Comparison of ENCODE assay signal across 9 mouse cellular contexts in the genomic region with DNA sequence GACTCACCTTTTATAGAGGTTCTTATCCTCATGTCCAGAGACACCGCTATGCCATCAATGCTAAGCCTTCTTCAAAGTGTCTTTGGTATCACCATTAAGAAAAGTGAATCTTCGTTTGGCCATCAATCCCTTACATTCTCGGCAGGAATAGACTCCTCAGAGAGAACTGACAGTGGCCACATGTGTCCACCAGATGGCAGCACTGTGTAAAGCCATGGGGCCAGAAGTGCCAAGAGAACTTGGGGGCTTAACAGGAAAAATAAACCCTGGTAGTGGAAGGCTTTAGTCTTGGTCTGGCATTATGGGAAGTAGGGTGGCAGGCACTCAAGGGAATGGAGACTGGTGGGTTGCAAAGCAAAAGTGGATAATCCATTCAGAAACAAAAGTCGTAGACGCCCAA. TPM values are rescaled to one million over a fixed set of nuclear protein-coding genes. Genes with fewer than 3 reads are reported as not detected.
DNase-seq lines count a peak whose midpoint lies in the region; ATAC-seq and TF ChIP-seq lines count a peak whose summit lies in the region.
"Had no signal": no experiment of that assay in that cellular context is flagged by ENCODE, and none has a peak within 500 bp of the region (broad histone marks: within the 10 kb centered on the region; RNA-seq: fewer than 3 reads in every experiment).

No protein-coding gene starts in this region.

- WGBS in limb, embryonic 14.5 days: 52% methylated on average over 5 of the region's 5 CpGs

- no peak overlapping the region for H3K4me3 ChIP-seq in limb, embryonic 14.5 days (replicated peaks; ENCODE audit: low read length)
- H3K4me3 ChIP-seq: heart, embryonic 15.5 days had no signal

- TF ChIP-seq POLR2A in limb, embryonic 14.5 days (IDR thresholded peaks at IDR 0.05; ENCODE audit: borderline replicate concordance, extremely low read depth, insufficient read depth, insufficient read length): no peak

- peaks cover 21% of the 10 kb centered on the region for H3K27me3 ChIP-seq in limb, embryonic 14.5 days (ENCODE audit: control insufficient read depth, insufficient read depth, low read length)

- DNase-seq in ovary, postnatal 10 days (ENCODE audit: low spot score): peak; percentile 40
- no peak for DNase-seq in ovary, adult 18-20 months (ENCODE audit: low spot score)
- peak; percentile 79 for DNase-seq in adrenal gland, postnatal 14 days
- peak; percentile 63 for DNase-seq in embryo, embryonic 9.5 days (ENCODE audit: extremely low spot score)
- peak; percentile 35 for DNase-seq in hindlimb bud, embryonic 11.5 days (ENCODE audit: extremely low spot score, low read depth, low spot score)
- DNase-seq in limb, embryonic 14.5 days (ENCODE audit: low spot score): peak; percentile 69
- DNase-seq in right cerebral cortex, adult 2 months (ENCODE audit: low spot score in 2 of 2): peak; percentile 81 to 88

- no peak for ATAC-seq in limb, embryonic 14.5 days (ENCODE audit: low FRiP score, low read depth)
- no peak for ATAC-seq in monocyte, adult 5-6 weeks (replicated peaks; ENCODE audit: insufficient number of reproducible peaks, low FRiP score, low TSS enrichment, poor library complexity, severe bottlenecking)

- H3K36me3 ChIP-seq in limb, embryonic 14.5 days (ENCODE audit: control insufficient read depth, insufficient read depth, low read length): no peaks in the 10 kb centered on the region
- H3K36me3 ChIP-seq: heart, embryonic 15.5 days had no signal

- H3K27ac ChIP-seq in limb, embryonic 14.5 days (replicated peaks; ENCODE audit: low read depth, low read length): no peak overlapping the region
- H3K27ac ChIP-seq: heart, embryonic 15.5 days had no signal

- H3K9ac ChIP-seq in limb, embryonic 14.5 days (ENCODE audit: low read depth, low read length, severe bottlenecking): no peak overlapping the region
- H3K9ac ChIP-seq: heart, embryonic 15.5 days had no signal

- peaks cover 8% of the 10 kb centered on the region; the same call in 1 of the 2 replicates for H3K4me1 ChIP-seq in limb, embryonic 14.5 days (ENCODE audit: control insufficient read depth, insufficient read depth, low read length)

- H3K4me2 ChIP-seq in limb, embryonic 14.5 days (replicated peaks; ENCODE audit: low read depth, low read length, severe bottlenecking): no peak overlapping the region
- H3K4me2 ChIP-seq: heart, embryonic 15.5 days had no signal

- no peaks in the 10 kb centered on the region for H3K9me3 ChIP-seq in limb, embryonic 14.5 days (ENCODE audit: control insufficient read depth, low read length)
- H3K9me3 ChIP-seq: heart, embryonic 15.5 days had no signal

RNA-seq across cellular contexts. Expression of a gene that starts 2.3 kb away (rescaled TPM):
- 18.4 and 24.1 TPM in 2 replicates for total RNA-seq in adrenal gland, postnatal 14 days (2021)
- 24.7 and 25.8 TPM in 2 replicates for polyA plus RNA-seq in limb, embryonic 14.5 days (2012; rRNA removed)
- 19.1 and 19.6 TPM in 2 replicates for polyA plus RNA-seq in limb, embryonic 14.5 days (2014; fragmentation: Nextera tagmentation; extraction: Ambion mirVana)
- not detected in 3 replicates for total RNA-seq in monocyte, adult 5-6 weeks (2017)

Comparison
In these comparisons a context has a peak if more than half of its experiments do, and no peak if none do; other contexts are left out.
1. RNA of a gene that starts 2.3 kb away (total RNA-seq): 18.4 to 24.1 TPM in adrenal gland, postnatal 14 days; not detected in monocyte, adult 5-6 weeks; every median in the first group is over 10 times any median in the second.